Mouse (Mus musculus) testis, adult 10 weeks (tissue): ENCODE measurements around the gene Rassf6. TPM values are rescaled to one million over a fixed set of nuclear protein-coding genes. Genes with fewer than 3 reads are reported as not detected.

Experiments
- polyA plus RNA-seq: library from polyadenylated mRNA; stranded (reverse); fragments of 350-450 nt; fragmentation: Illumina TruSeq; extraction: RNeasy Lipid Tissue Mini Kit (QIAGEN cat#74804); gene quantifications from one replicate; pipeline ENCODE4 v1.2.3, GENCODE M21; 2014; ENCODE audit warnings: low read depth, low replicate concordance

The Rassf6 gene
- polyA plus RNA-seq = 0.90 TPM

GRCm38 (mm10) chr5:90640286-90641217, at the start of gene Rassf6:
Gene Rassf6, minus strand, starts transcription at chr5:90640657.

DNA sequence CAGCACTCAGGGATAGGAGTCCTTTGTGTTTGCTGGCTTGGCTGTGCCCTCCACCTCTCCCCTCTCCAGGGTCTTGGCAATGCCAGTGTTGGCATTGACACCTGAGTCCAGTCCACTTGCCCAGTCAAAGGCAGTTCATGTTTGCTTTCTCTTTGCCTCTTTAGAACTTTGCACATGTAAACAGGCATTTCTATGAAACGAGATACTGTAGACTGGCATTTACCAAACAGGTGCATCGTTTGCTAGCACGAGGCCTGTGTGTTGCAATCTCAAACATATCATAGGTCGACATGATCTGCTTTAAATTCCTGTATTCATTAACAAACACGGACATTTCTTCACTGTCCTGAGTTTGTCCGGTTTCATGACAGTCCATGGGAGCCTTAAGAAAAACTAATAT, 79.7 kb downstream of the Rassf6 start, which contains the start of gene 5830473C10Rik:
Gene 5830473C10Rik, plus strand, starts transcription at position 365 of the 400 bp plus-strand sequence.

Other genes starting within 250 kb of the Rassf6 start
- 1.7 TPM for gene Alb, start 179.8 kb downstream of the Rassf6 start, polyA plus RNA-seq
- 0.41 TPM for gene Afp, start 149.9 kb downstream of the Rassf6 start, polyA plus RNA-seq
- gene Afm, start 121.7 kb downstream of the Rassf6 start, polyA plus RNA-seq = 3.3 TPM
- not detected for gene 5830473C10Rik, start 79.5 kb downstream of the Rassf6 start, polyA plus RNA-seq
- gene Cxcl5, start 118.7 kb upstream of the Rassf6 start, polyA plus RNA-seq = not detected
- not detected for gene Ppbp, start 127.9 kb upstream of the Rassf6 start, polyA plus RNA-seq
- gene Pf4, start 131.8 kb upstream of the Rassf6 start, polyA plus RNA-seq = 4.8 TPM
- gene Cxcl3, start 145.4 kb upstream of the Rassf6 start, polyA plus RNA-seq = not detected
- not detected for gene Cxcl15, start 153.9 kb upstream of the Rassf6 start, polyA plus RNA-seq